In the genomic region with DNA sequence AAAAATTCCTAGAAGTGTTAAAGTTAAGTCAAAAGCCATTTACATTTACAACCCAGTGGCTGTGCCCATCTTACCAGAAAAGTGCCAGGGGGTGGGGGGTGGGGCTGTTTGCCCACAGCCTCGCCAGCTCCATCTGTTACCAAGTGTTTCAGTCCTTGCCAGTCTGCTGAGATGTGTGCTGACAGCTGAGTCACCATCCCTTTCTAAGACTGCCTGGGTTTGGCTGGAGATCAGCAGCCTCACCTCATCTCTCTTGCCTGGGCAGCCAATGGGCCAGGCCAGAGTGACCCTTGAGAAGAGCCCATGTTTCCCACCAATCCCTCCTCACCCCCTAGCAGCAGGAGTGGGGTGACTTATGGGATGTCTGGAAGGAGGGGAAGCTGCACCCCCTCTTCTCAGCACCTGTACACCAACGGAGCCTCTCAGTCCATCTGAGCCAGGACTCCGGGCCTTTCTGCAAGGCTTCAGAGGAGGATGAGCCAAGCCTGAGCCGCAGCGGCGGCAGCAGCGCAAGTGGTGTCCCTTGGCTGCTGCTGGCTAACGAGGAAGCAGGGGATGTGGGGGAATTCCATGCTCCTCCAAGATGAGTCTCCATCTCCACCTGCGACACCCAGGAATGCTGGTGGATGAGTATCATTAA, we compare ENCODE assay signal across 16 mouse cellular contexts.
DNase-seq lines count a peak whose midpoint lies in the region; ATAC-seq lines count a peak whose summit lies in the region.
"Had no signal": no experiment of that assay in that cellular context is flagged by ENCODE, and none has a peak within 500 bp of the region (broad histone marks: within the 10 kb centered on the region; RNA-seq: fewer than 3 reads in every experiment).

No protein-coding gene starts in this region.

- no peak for DNase-seq in midbrain, embryonic 11.5 days (ENCODE audit: low spot score, missing footprints)
- peak; percentile 64 to 76 for DNase-seq in cerebellum, adult 18-20 months
- DNase-seq in left cerebral cortex, postnatal 4 days: peak; percentile 64
- no peak for DNase-seq in hindbrain, embryonic 10.5 days (ENCODE audit: low spot score)
- DNase-seq in heart, postnatal 36 days: no peak
- DNase-seq: kidney, postnatal 25 days; lung, postnatal 10 days; thymus, adult 18-20 months had no signal

- H3K9ac ChIP-seq in forebrain, embryonic 13.5 days: no peak overlapping the region
- H3K9ac ChIP-seq in forebrain, embryonic 12.5 days: no peak overlapping the region
- no peak overlapping the region for H3K9ac ChIP-seq in midbrain, embryonic 15.5 days
- no peak overlapping the region for H3K9ac ChIP-seq in midbrain, embryonic 11.5 days (ENCODE audit: low read length)
- H3K9ac ChIP-seq: embryonic facial prominence, embryonic 12.5 days; heart, embryonic 13.5 days; limb, embryonic 15.5 days; midbrain, embryonic 13.5 days; neural tube, embryonic 15.5 days had no signal

- intact Hi-C loops in left cerebral cortex, postnatal 4 days (cut with DNase I): no loop called here
- intact Hi-C loops in heart, postnatal 36 days (cut with DNase I): no loop called here

- 81% methylated on average over 9 of the region's 9 CpGs for WGBS in forebrain, embryonic 13.5 days
- WGBS in forebrain, embryonic 12.5 days: 87% methylated on average over 9 of the region's 9 CpGs
- WGBS in midbrain, embryonic 15.5 days: 85% methylated on average over 9 of the region's 9 CpGs
- 91% methylated on average over 9 of the region's 9 CpGs for WGBS in midbrain, embryonic 11.5 days
- WGBS in hindbrain, embryonic 10.5 days: 90% methylated on average over 9 of the region's 9 CpGs

- no peak overlapping the region for H3K4me2 ChIP-seq in forebrain, embryonic 13.5 days
- H3K4me2 ChIP-seq in forebrain, embryonic 12.5 days: no peak overlapping the region
- H3K4me2 ChIP-seq in midbrain, embryonic 15.5 days: no peak overlapping the region
- H3K4me2 ChIP-seq in midbrain, embryonic 11.5 days: no peak overlapping the region
- H3K4me2 ChIP-seq: embryonic facial prominence, embryonic 12.5 days; heart, embryonic 13.5 days; limb, embryonic 15.5 days; midbrain, embryonic 13.5 days; neural tube, embryonic 15.5 days had no signal

- 0 out of 2 replicates have a peak overlapping the region, but pooled peaks have one; percentile 48 for H3K27ac ChIP-seq in forebrain, embryonic 13.5 days
- H3K27ac ChIP-seq in forebrain, embryonic 12.5 days: no peak overlapping the region
- H3K27ac ChIP-seq in midbrain, embryonic 15.5 days: 0 out of 2 replicates have a peak overlapping the region, but pooled peaks have one; percentile 21
- no peak overlapping the region for H3K27ac ChIP-seq in midbrain, embryonic 11.5 days (ENCODE audit: low read depth, low read length)
- H3K27ac ChIP-seq in hindbrain, embryonic 10.5 days: no peak overlapping the region
- H3K27ac ChIP-seq: embryonic facial prominence, embryonic 12.5 days; heart, embryonic 13.5 days; limb, embryonic 15.5 days; midbrain, embryonic 13.5 days; neural tube, embryonic 15.5 days had no signal

- no peak overlapping the region for H3K4me3 ChIP-seq in forebrain, embryonic 13.5 days
- no peak overlapping the region for H3K4me3 ChIP-seq in forebrain, embryonic 12.5 days (replicated peaks)
- H3K4me3 ChIP-seq in midbrain, embryonic 15.5 days: no peak overlapping the region
- H3K4me3 ChIP-seq in midbrain, embryonic 11.5 days (ENCODE audit: low read depth, low read length): no peak overlapping the region
- no peak overlapping the region for H3K4me3 ChIP-seq in hindbrain, embryonic 10.5 days
- H3K4me3 ChIP-seq: embryonic facial prominence, embryonic 12.5 days; heart, embryonic 13.5 days; limb, embryonic 15.5 days; midbrain, embryonic 13.5 days; neural tube, embryonic 15.5 days had no signal

- H3K4me1 ChIP-seq in forebrain, embryonic 13.5 days: peaks cover 4% of the 10 kb centered on the region
- H3K4me1 ChIP-seq in forebrain, embryonic 12.5 days: no peaks in the 10 kb centered on the region
- no peaks in the 10 kb centered on the region for H3K4me1 ChIP-seq in midbrain, embryonic 15.5 days
- no peaks in the 10 kb centered on the region for H3K4me1 ChIP-seq in midbrain, embryonic 11.5 days (ENCODE audit: control insufficient read depth, insufficient read depth, low read length)
- H3K4me1 ChIP-seq in hindbrain, embryonic 10.5 days (replicated peaks): 0 out of 2 replicates have a peak, but pooled peaks cover 4% of the 10 kb centered on the region
- H3K4me1 ChIP-seq: embryonic facial prominence, embryonic 12.5 days; heart, embryonic 13.5 days; limb, embryonic 15.5 days; midbrain, embryonic 13.5 days; neural tube, embryonic 15.5 days had no signal

- H3K27me3 ChIP-seq in forebrain, embryonic 13.5 days: no peaks in the 10 kb centered on the region
- H3K27me3 ChIP-seq in forebrain, embryonic 12.5 days: no peaks in the 10 kb centered on the region
- H3K27me3 ChIP-seq in midbrain, embryonic 15.5 days (replicated peaks): no peaks in the 10 kb centered on the region
- H3K27me3 ChIP-seq in midbrain, embryonic 11.5 days (ENCODE audit: control insufficient read depth, insufficient read depth, low read length): no peaks in the 10 kb centered on the region
- no peaks in the 10 kb centered on the region for H3K27me3 ChIP-seq in hindbrain, embryonic 10.5 days (ENCODE audit: insufficient read depth, poor library complexity, severe bottlenecking)
- H3K27me3 ChIP-seq: embryonic facial prominence, embryonic 12.5 days; heart, embryonic 13.5 days; limb, embryonic 15.5 days; midbrain, embryonic 13.5 days; neural tube, embryonic 15.5 days had no signal

- peaks cover 6% of the 10 kb centered on the region; the same call in 1 of the 2 replicates for H3K9me3 ChIP-seq in forebrain, embryonic 13.5 days (replicated peaks)
- 0 out of 2 replicates have a peak, but pooled peaks cover 3% of the 10 kb centered on the region for H3K9me3 ChIP-seq in forebrain, embryonic 12.5 days
- H3K9me3 ChIP-seq in midbrain, embryonic 15.5 days: no peaks in the 10 kb centered on the region
- no peaks in the 10 kb centered on the region for H3K9me3 ChIP-seq in midbrain, embryonic 11.5 days (ENCODE audit: control insufficient read depth, low read length)
- H3K9me3 ChIP-seq in hindbrain, embryonic 10.5 days: peaks cover 9% of the 10 kb centered on the region; the same call in 1 of the 2 replicates
- H3K9me3 ChIP-seq: limb, embryonic 15.5 days; midbrain, embryonic 13.5 days; neural tube, embryonic 15.5 days had no signal

- no peaks in the 10 kb centered on the region for H3K36me3 ChIP-seq in forebrain, embryonic 13.5 days (ENCODE audit: poor library complexity, severe bottlenecking)
- no peaks in the 10 kb centered on the region for H3K36me3 ChIP-seq in forebrain, embryonic 12.5 days (replicated peaks)
- H3K36me3 ChIP-seq in midbrain, embryonic 15.5 days (replicated peaks): no peaks in the 10 kb centered on the region
- no peaks in the 10 kb centered on the region for H3K36me3 ChIP-seq in midbrain, embryonic 11.5 days (ENCODE audit: control insufficient read depth, insufficient read depth, low read length)
- H3K36me3 ChIP-seq in hindbrain, embryonic 10.5 days: no peaks in the 10 kb centered on the region
- H3K36me3 ChIP-seq: embryonic facial prominence, embryonic 12.5 days; heart, embryonic 13.5 days; limb, embryonic 15.5 days; midbrain, embryonic 13.5 days; neural tube, embryonic 15.5 days had no signal

- peak; percentile 58; the same call in 1 of the 2 replicates for ATAC-seq in forebrain, embryonic 13.5 days
- ATAC-seq in forebrain, embryonic 12.5 days (ENCODE audit: low FRiP score): no peak
- ATAC-seq in midbrain, embryonic 15.5 days (replicated peaks): no peak
- ATAC-seq in midbrain, embryonic 11.5 days (ENCODE audit: low FRiP score): no peak
- ATAC-seq: midbrain, embryonic 13.5 days had no signal

Comparison
In these comparisons a context has a peak if more than half of its experiments do, and no peak if none do; other contexts are left out.
1. H3K27ac ChIP-seq: peak in forebrain, embryonic 13.5 days (single experiment) and midbrain, embryonic 15.5 days (single experiment); none in forebrain, embryonic 12.5 days (single experiment), midbrain, embryonic 11.5 days (single experiment) and hindbrain, embryonic 10.5 days (single experiment).
2. DNase-seq: peak in cerebellum, adult 18-20 months (2 of 2) and left cerebral cortex, postnatal 4 days (single experiment); none in midbrain, embryonic 11.5 days (single experiment), hindbrain, embryonic 10.5 days (single experiment) and heart, postnatal 36 days (0 of 2).